Mouse (Mus musculus) cerebellum, postnatal 4 days (tissue): ENCODE results near the gene Sapcd2.

ENCODE experiments used
- DNase-seq, 2 experiments: peaks; one replicate each; pipeline ENCODE4 v3.0.0; 2022; ENCODE audit warnings: low spot score in 2 of 2, mixed read lengths in 1 of 2

Gene Sapcd2

GRCm38 (mm10) chr2:25371764-25372643, at the start of gene Sapcd2:
Sapcd2 (plus strand) TSS chr2:25372321.
- peak; percentile 64 to 84 for DNase-seq

GRCm38 (mm10) chr2:25326036-25326435, 46.1 kb upstream of the Sapcd2 start:
- DNase-seq = no peak

GRCm38 (mm10) chr2:25328440-25328839, 43.7 kb upstream of the Sapcd2 start:
- peak in 1 of 2 experiments; percentile 53 for DNase-seq

- DNase-seq = no peak
Observed at GRCm38 (mm10) chr2:25331470-25331869, 40.7 kb upstream of the Sapcd2 start.

- DNase-seq = peak; percentile 98
Observed at GRCm38 (mm10) chr2:25332286-25333160, 39.6 kb upstream of the Sapcd2 start, which contains the start of gene Man1b1. Man1b1 (plus strand) TSS chr2:25332338.

GRCm38 (mm10) chr2:25333569-25333968, 38.6 kb upstream of the Sapcd2 start:
- DNase-seq = no peak

- no peak for DNase-seq
Observed at GRCm38 (mm10) chr2:25338303-25338702, 33.8 kb upstream of the Sapcd2 start.

- DNase-seq = no peak
Observed at GRCm38 (mm10) chr2:25348162-25348561, 24.0 kb upstream of the Sapcd2 start.

- DNase-seq = no peak
Observed at GRCm38 (mm10) chr2:25349499-25349898, 22.6 kb upstream of the Sapcd2 start.

- no peak for DNase-seq
Observed at GRCm38 (mm10) chr2:25350701-25351100, 21.4 kb upstream of the Sapcd2 start.

GRCm38 (mm10) chr2:25354211-25354610, 17.9 kb upstream of the Sapcd2 start:
- no peak for DNase-seq

GRCm38 (mm10) chr2:25355419-25356066, 16.6 kb upstream of the Sapcd2 start:
- DNase-seq = no peak

GRCm38 (mm10) chr2:25356208-25357079, 15.7 kb upstream of the Sapcd2 start, which contains the start of gene Dpp7:
Dpp7 (minus strand) TSS chr2:25356359.
- DNase-seq = peak; percentile 67 to 79

GRCm38 (mm10) chr2:25359848-25360247, 12.3 kb upstream of the Sapcd2 start:
- DNase-seq = no peak

- DNase-seq = no peak
Observed at GRCm38 (mm10) chr2:25363478-25364178, 8.5 kb upstream of the Sapcd2 start.

- no peak for DNase-seq
Observed at GRCm38 (mm10) chr2:25364313-25364712, 7.8 kb upstream of the Sapcd2 start.

GRCm38 (mm10) chr2:25364761-25365090, 7.4 kb upstream of the Sapcd2 start:
- no peak for DNase-seq

- peak in 1 of 2 experiments; percentile 54 for DNase-seq
Observed at GRCm38 (mm10) chr2:25365091-25365761, 6.9 kb upstream of the Sapcd2 start, which contains the start of gene Uap1l1. Uap1l1 (minus strand) TSS chr2:25365682.

GRCm38 (mm10) chr2:25369996-25370395, 2.1 kb upstream of the Sapcd2 start:
- DNase-seq = no peak
